Mouse (Mus musculus): ENCODE results near the gene Ccdc187.

GRCm38 (mm10) chr2:26225242-26225641 is 69.1 kb downstream of the Ccdc187 start:
- TF ChIP-seq CTCF (IDR thresholded peaks at IDR 0.05; ENCODE audit: control insufficient read depth, insufficient read depth, insufficient read length) = no peak
- TF ChIP-seq USF1 (IDR thresholded peaks at IDR 0.05; ENCODE audit: low read depth) = no peak
- no peak for TF ChIP-seq MAX (IDR thresholded peaks at IDR 0.05)
- no peak for TF ChIP-seq FOSL1 (IDR thresholded peaks at IDR 0.05; ENCODE audit: insufficient read depth, low read length, poor library complexity, severe bottlenecking)

Measured in C2C12 (cell line).